Mouse (Mus musculus) neural tube, embryonic 13.5 days (tissue): ENCODE measurements around the gene Iffo1. TPM values are rescaled to one million over a fixed set of nuclear protein-coding genes. Genes with fewer than 3 reads are reported as not detected.
A peak's percentile ranks its signal among the peaks of the same experiment; 100 is the strongest.

ENCODE experiments used
- ATAC-seq: fragments of 200-750 bp; cut with Nextera tagmentation; 2 replicates; pipeline ENCODE4 v1.8.0; 2017; ENCODE audit warnings: low read depth, mild to moderate bottlenecking, moderate TSS enrichment, moderate library complexity
- H3K27ac ChIP-seq: fragments of 300-500 bp; sonication (generic); replicated peaks from 2 replicates; pipeline ENCODE4 v1.5.1; 2015; ENCODE audit warnings: moderate library complexity, mild to moderate bottlenecking, inconsistent platforms
- H3K27me3 ChIP-seq: fragments of 300-500 bp; sonication (generic); 2 replicates; pipeline ENCODE4 v1.6.1; 2015; ENCODE audit warnings: mild to moderate bottlenecking, inconsistent platforms
- H3K36me3 ChIP-seq: fragments of 300-500 bp; sonication (generic); 2 replicates; pipeline ENCODE4 v1.6.1; 2015; ENCODE audit warnings: mild to moderate bottlenecking, inconsistent platforms
- H3K4me1 ChIP-seq: fragments of 300-500 bp; sonication (generic); replicated peaks from 2 replicates; pipeline ENCODE4 v1.6.1; 2015; ENCODE audit warnings: inconsistent platforms
- H3K4me2 ChIP-seq: fragments of 300-500 bp; sonication (generic); 2 replicates; pipeline ENCODE4 v1.6.1; 2015; ENCODE audit warnings: inconsistent platforms, mild to moderate bottlenecking, moderate library complexity
- H3K4me3 ChIP-seq: fragments of 300-500 bp; sonication (generic); 2 replicates; pipeline ENCODE4 v1.5.1; 2015; ENCODE audit warnings: mild to moderate bottlenecking, inconsistent platforms
- H3K9ac ChIP-seq: fragments of 300-500 bp; sonication (generic); 2 replicates; pipeline ENCODE4 v1.6.1; 2015; ENCODE audit warnings: moderate library complexity, mild to moderate bottlenecking, inconsistent platforms
- H3K9me3 ChIP-seq: fragments of 300-500 bp; sonication (generic); 2 replicates; pipeline ENCODE4 v1.6.1; 2016; ENCODE audit warnings: inconsistent platforms
- WGBS: fragments of 180-500 bp; shearing (Covaris S2); methylation state at CpG from one replicate; pipeline ENCODE4 v1.1.7; 2015; 5-methylcytosine and 5-hydroxymethylcytosine counted together
- polyA plus RNA-seq: library from polyadenylated mRNA; unstranded; fragments of >200 nt; fragmentation: Nextera tagmentation; extraction: Ambion mirVana; gene quantifications from 2 replicates; pipeline ENCODE4 v1.2.1, GENCODE M21; 2015

Iffo1 gene
- 21.1 and 24.0 TPM in 2 replicates for polyA plus RNA-seq

DNA sequence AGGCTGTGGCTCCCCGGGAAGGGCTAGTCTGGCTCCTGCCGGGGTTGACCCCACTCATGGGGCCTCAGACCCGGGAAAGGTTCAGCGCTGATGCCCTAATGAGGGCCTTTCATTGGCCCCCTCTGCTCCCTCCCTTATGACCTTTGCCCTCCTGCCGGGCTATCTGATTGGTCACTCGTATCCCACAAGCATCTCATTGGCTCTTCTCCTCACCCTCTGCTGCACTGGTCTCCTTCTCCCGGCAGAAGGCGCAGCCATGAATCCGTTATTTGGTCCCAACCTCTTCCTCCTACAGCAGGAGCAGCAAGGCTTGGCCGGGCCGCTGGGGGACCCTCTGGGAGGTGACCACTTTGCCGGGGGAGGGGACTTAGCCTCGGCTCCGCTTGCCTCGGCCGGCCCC, at the start of gene Iffo1:
Gene Iffo1, plus strand, starts transcription at position 241 of the 400 bp plus-strand sequence.
- Histone ChIP-seq H3K27me3 (no peaks in the 10 kb centered on the region), H3K4me2 (peak within 1 kb of the TSS; percentile 91), H3K9me3 (no peaks in the 10 kb centered on the region), H3K36me3 (peaks cover 47% of the 10 kb centered on the region), H3K4me1 (peaks cover 51% of the 10 kb centered on the region), H3K27ac (peak within 1 kb of the TSS; percentile 94), H3K4me3 (peak within 1 kb of the TSS; percentile 83), H3K9ac (peak within 1 kb of the TSS; percentile 93)
- ATAC-seq: peak; percentile 95
- under 1% methylated on average over 16 of the region's 16 CpGs for WGBS

DNA sequence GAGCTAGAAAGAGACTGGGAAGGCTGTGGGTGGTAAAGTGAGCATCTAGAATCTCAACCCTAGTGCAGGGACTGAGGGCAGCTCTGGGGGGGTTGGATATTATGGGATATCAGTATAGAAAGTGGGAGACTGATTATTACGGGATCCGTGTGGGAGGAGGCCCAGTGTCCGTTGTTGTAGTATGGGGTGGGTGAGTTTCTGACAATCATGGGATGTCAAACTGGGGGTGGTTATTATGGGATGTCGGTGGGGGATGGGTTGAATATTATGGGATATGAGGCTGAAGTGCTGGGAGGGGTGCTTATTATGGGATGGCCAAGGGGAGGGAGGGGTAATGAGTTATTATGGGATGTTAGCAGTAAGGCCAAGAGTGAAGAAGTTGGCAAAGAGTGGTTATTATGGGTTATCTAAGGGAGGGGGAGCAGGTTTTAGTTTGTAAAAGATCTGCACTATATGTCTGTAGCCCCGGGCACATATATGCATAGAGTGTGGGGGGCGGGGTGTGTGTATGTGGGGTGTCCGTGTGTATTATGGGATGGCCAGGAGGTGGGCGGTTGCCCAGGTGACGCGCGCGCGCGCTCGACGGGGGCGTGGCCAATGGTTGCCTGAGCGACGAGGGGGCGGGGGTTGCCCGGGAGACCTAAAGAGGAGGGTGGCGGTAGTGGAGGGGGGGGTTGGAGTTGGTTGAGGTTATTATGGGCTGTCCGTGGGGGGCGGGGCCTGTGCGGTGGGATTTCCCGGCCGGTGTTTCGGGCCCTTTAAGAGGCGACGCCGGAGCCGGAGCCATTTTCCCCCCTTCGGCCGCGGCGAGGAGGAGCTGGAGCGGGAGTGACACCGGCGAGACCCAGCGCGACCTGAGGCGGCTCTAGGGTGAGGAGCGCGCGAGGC, 49.4 kb upstream of the Iffo1 start, which contains the start of gene Chd4:
Gene Chd4, plus strand, starts transcription at position 591 of the 888 bp plus-strand sequence.
- 1% methylated on average over 42 of the region's 45 CpGs for WGBS
- H3K36me3 ChIP-seq: peaks cover 26% of the 10 kb centered on the region
- H3K4me2 ChIP-seq: peak within 1 kb of the TSS; percentile 98
- no peaks in the 10 kb centered on the region for H3K9me3 ChIP-seq
- peak within 1 kb of the TSS; percentile 97 for H3K27ac ChIP-seq
- ATAC-seq: peak; percentile 76
- H3K4me3 ChIP-seq: peak within 1 kb of the TSS; percentile 99
- peak within 1 kb of the TSS; percentile 99 for H3K9ac ChIP-seq
- no peaks in the 10 kb centered on the region for H3K27me3 ChIP-seq
- peaks cover 44% of the 10 kb centered on the region for H3K4me1 ChIP-seq

DNA sequence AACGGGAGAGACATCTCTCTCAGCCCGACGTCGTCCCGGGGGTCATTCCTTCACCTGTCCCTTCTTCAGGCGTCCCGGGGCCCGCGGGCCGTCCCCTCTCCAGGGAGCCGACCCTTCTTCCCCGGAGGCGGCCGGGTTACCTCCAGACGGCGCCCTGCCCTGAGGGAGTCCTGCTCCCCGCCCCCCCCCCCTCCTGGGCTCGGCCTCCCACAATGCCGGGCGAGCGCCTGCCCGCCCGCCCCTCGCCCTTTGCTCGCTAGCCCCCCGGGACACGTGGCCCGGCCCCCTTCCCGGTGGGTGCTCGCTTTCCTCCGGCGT, 48.8 kb upstream of the Iffo1 start:
- Histone ChIP-seq H3K9ac (peak overlapping the region; percentile 99), H3K4me1 (peaks cover 40% of the 10 kb centered on the region), H3K4me2 (peak overlapping the region; percentile 98), H3K4me3 (peak overlapping the region; percentile 99), H3K36me3 (peaks cover 32% of the 10 kb centered on the region), H3K9me3 (no peaks in the 10 kb centered on the region), H3K27ac (peak overlapping the region; percentile 97), H3K27me3 (no peaks in the 10 kb centered on the region)
- WGBS: 0% methylated on average over 18 of the region's 32 CpGs
- ATAC-seq: no peak

- H3K9ac ChIP-seq: peak overlapping the region; percentile 99
- H3K9me3 ChIP-seq: no peaks in the 10 kb centered on the region
- WGBS: under 1% methylated on average over 40 of the region's 44 CpGs
- H3K27ac ChIP-seq: peak overlapping the region; percentile 97
- H3K4me3 ChIP-seq: peak overlapping the region; percentile 99
- H3K36me3 ChIP-seq: peaks cover 37% of the 10 kb centered on the region
- peaks cover 40% of the 10 kb centered on the region for H3K4me1 ChIP-seq
- peak; percentile 56 for ATAC-seq
- peak overlapping the region; percentile 98 for H3K4me2 ChIP-seq
- H3K27me3 ChIP-seq: no peaks in the 10 kb centered on the region
These were observed 48.3 kb upstream of the Iffo1 start for GRCm38 (mm10) chr6:125096597-125097345.

- Histone ChIP-seq H3K9me3 (no peaks in the 10 kb centered on the region), H3K4me3 (peak overlapping the region; percentile 99), H3K36me3 (peaks cover 43% of the 10 kb centered on the region), H3K4me1 (peaks cover 40% of the 10 kb centered on the region), H3K27ac (peak overlapping the region; percentile 97), H3K9ac (peak overlapping the region; percentile 99), H3K4me2 (peak overlapping the region; percentile 98), H3K27me3 (no peaks in the 10 kb centered on the region)
- ATAC-seq: peak; percentile 4
- WGBS: 2% methylated on average over 12 of the region's 12 CpGs
These were observed 47.7 kb upstream of the Iffo1 start for GRCm38 (mm10) chr6:125097346-125097689.

DNA sequence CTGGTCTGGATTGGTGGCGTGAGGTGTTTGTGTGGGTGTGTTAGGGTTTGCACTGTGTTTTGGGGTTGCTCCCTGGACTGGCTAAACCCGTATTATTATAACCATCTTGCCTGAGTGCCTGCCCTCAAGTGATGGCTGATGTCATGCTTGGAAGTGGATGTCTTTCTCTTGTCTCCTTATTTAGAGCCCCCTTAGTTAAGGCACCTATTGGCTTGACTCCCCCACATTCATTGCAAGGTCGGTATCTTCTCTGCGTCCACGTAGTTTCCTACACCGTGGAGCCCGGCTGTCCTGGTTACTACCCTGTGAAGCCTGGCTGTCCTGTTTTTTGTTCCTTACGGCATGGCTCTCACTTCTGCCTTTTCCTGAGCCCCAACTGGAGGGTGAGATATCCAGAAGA, 47.1 kb upstream of the Iffo1 start:
- H3K36me3 ChIP-seq: peaks cover 49% of the 10 kb centered on the region
- H3K9ac ChIP-seq: peak overlapping the region; percentile 99
- peak overlapping the region; percentile 99 for H3K4me3 ChIP-seq
- H3K9me3 ChIP-seq: no peaks in the 10 kb centered on the region
- peak overlapping the region; percentile 97; the same call in 1 of the 2 replicates for H3K27ac ChIP-seq
- no peak for ATAC-seq
- H3K27me3 ChIP-seq: no peaks in the 10 kb centered on the region
- 59% methylated on average over 8 of the region's 8 CpGs for WGBS
- peaks cover 40% of the 10 kb centered on the region for H3K4me1 ChIP-seq
- H3K4me2 ChIP-seq: peak overlapping the region; percentile 98

DNA sequence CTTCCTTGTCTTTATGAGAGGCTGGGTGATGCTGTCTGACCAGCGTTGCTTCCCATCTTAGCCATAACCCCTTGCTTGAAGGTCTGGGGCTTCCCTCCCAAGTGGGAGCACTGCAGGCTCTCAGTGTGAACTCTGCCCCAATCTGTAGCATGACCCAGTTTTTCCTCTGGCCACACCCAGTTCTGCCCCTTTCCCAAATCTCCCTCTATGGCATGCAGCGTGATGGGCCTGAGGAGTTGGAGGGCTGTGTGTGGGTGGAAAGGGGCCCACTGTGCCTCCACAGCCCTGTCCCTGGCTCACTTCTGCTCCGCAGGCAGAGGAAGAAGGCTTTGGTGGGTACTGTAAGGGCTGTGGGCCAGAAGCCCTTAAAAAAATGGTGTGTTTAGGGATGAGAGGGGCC, 46.5 kb upstream of the Iffo1 start:
- H3K36me3 ChIP-seq: peaks cover 54% of the 10 kb centered on the region
- peak overlapping the region; percentile 99 for H3K4me3 ChIP-seq
- 72% methylated on average over 3 of the region's 3 CpGs for WGBS
- no peak for ATAC-seq
- peak overlapping the region; percentile 99 for H3K9ac ChIP-seq
- H3K4me1 ChIP-seq: peaks cover 40% of the 10 kb centered on the region
- H3K27me3 ChIP-seq: no peaks in the 10 kb centered on the region
- H3K4me2 ChIP-seq: peak overlapping the region; percentile 98
- H3K27ac ChIP-seq: peak overlapping the region; percentile 81
- no peaks in the 10 kb centered on the region for H3K9me3 ChIP-seq

- no peak for ATAC-seq
- WGBS: 31% methylated on average over 5 of the region's 5 CpGs
- Histone ChIP-seq H3K9me3 (no peaks in the 10 kb centered on the region), H3K4me1 (peaks cover 40% of the 10 kb centered on the region), H3K4me3 (peak overlapping the region; percentile 99), H3K27me3 (no peaks in the 10 kb centered on the region), H3K4me2 (peak overlapping the region; percentile 98), H3K27ac (peak overlapping the region; percentile 81), H3K36me3 (peaks cover 63% of the 10 kb centered on the region), H3K9ac (peak overlapping the region; percentile 99)
These were observed 45.5 kb upstream of the Iffo1 start for GRCm38 (mm10) chr6:125099421-125099971.

- no peak overlapping the region for H3K9ac ChIP-seq
- H3K9me3 ChIP-seq: no peaks in the 10 kb centered on the region
- H3K27me3 ChIP-seq: no peaks in the 10 kb centered on the region
- H3K27ac ChIP-seq: no peak overlapping the region
- H3K4me2 ChIP-seq: no peak overlapping the region
- no peak overlapping the region for H3K4me3 ChIP-seq
- ATAC-seq: no peak
- peaks cover 37% of the 10 kb centered on the region for H3K4me1 ChIP-seq
- peaks cover 83% of the 10 kb centered on the region for H3K36me3 ChIP-seq
- WGBS: 92% methylated on average over 9 of the region's 9 CpGs
These were observed 43.6 kb upstream of the Iffo1 start for GRCm38 (mm10) chr6:125101444-125101843.

DNA sequence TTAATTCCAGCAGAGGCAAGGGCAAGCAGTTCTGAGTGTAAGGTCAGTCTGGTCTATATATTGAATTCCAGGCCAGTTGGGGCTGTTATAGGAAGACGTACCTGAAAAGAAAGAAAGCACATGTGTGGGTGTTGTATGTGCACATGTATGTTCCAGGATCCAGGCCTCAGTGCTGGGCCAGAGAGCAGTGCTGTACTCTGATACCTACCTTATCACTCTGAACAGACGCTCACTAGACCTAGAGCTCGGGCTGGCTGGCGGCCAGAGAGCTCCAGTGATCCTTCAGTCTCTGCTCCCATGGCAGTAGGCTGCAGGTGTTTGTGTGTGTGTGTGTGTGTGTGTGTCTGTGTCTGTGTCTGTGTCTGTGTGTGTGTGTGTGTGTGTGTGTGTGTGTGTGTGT, 40.8 kb upstream of the Iffo1 start:
- H3K4me1 ChIP-seq: peaks cover 16% of the 10 kb centered on the region
- 96% methylated on average over 4 of the region's 4 CpGs for WGBS
- no peak overlapping the region for H3K27ac ChIP-seq
- H3K9ac ChIP-seq: no peak overlapping the region
- H3K4me3 ChIP-seq: no peak overlapping the region
- H3K27me3 ChIP-seq: no peaks in the 10 kb centered on the region
- no peak for ATAC-seq
- no peaks in the 10 kb centered on the region for H3K9me3 ChIP-seq
- peaks cover 99% of the 10 kb centered on the region for H3K36me3 ChIP-seq
- H3K4me2 ChIP-seq: no peak overlapping the region

DNA sequence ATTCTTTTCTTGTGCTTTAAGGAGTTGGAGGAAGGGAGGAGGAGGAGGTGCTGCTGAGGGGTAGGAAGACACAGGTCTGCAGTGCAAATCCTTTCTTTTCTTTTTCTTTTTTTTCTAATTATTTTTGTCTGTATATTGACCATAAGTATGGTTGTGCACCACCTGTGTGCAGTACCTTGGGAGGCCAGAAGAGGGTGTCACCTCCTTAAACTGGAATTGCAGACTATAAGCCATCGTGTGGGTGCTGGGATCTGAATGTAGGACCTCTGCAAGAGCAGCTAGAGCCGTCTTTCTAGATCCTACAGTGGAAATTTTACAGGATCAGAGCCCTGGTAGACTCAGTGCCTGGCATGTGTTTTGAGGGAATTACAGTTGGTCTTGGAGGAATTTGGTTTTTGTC, 37.3 kb upstream of the Iffo1 start:
- Histone ChIP-seq H3K4me3 (no peak overlapping the region), H3K27me3 (no peaks in the 10 kb centered on the region), H3K4me2 (no peak overlapping the region), H3K27ac (no peak overlapping the region), H3K4me1 (no peaks in the 10 kb centered on the region), H3K9ac (no peak overlapping the region), H3K9me3 (no peaks in the 10 kb centered on the region), H3K36me3 (peaks cover 99% of the 10 kb centered on the region)
- ATAC-seq: no peak
- WGBS: 94% methylated on average over 2 of the region's 2 CpGs

DNA sequence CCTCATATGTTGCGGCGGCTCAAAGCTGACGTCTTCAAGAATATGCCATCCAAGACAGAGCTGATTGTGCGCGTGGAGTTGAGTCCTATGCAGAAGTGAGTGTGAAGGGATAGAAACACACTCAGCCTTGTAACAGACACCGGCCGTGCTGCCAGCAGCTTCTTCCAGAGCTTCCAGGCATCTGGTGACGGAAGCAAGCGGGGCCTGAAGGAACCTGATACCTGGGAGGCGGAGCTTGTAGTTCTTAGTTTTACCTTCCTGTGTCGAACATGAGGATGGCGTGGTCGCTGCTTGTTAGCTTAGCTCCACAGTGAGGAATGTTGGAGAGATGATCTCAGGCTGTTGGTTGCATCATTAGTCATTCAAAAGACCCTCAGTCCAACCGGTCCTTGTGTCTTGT, 35.7 kb upstream of the Iffo1 start:
- Histone ChIP-seq H3K27me3 (no peaks in the 10 kb centered on the region), H3K27ac (no peak overlapping the region), H3K4me2 (no peak overlapping the region), H3K4me1 (no peaks in the 10 kb centered on the region), H3K9ac (no peak overlapping the region), H3K4me3 (no peak overlapping the region), H3K9me3 (no peaks in the 10 kb centered on the region), H3K36me3 (peaks cover 100% of the 10 kb centered on the region)
- WGBS: 93% methylated on average over 14 of the region's 14 CpGs
- ATAC-seq: no peak
